Mouse (Mus musculus): ENCODE results near the gene Stk39.

Gene Stk39

GRCm38 (mm10) chr2:68420223-68420622 is 51.8 kb downstream of the Stk39 start:
- no peak for DNase-seq (ENCODE audit: low spot score in 2 of 2)

DNA sequence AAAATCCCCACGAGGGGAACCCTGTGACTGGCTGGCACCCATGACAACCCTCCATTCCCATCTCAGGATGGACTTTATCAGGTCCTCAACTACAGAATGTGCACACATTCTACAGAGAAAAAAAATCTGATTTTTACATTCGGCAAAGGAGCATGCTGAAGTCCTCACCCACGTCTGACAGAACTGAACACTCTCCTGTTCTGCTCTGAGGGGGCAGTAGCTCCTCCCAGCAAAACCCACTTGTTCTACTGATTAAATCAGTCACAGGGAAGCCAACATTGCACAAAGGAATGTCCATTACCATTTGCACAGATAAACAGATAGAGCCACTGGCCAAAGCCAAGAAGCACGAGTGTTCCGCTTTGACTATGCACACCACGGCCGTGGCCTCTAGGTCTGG is 52.3 kb downstream of the Stk39 start:
- no peak for DNase-seq (ENCODE audit: low spot score in 2 of 2)

- DNase-seq (ENCODE audit: low spot score in 2 of 2) = no peak
These were observed 52.9 kb downstream of the Stk39 start for GRCm38 (mm10) chr2:68419165-68419564.

GRCm38 (mm10) chr2:68417081-68417480 is 55.0 kb downstream of the Stk39 start:
- no peak for DNase-seq (ENCODE audit: low spot score in 2 of 2)

DNA sequence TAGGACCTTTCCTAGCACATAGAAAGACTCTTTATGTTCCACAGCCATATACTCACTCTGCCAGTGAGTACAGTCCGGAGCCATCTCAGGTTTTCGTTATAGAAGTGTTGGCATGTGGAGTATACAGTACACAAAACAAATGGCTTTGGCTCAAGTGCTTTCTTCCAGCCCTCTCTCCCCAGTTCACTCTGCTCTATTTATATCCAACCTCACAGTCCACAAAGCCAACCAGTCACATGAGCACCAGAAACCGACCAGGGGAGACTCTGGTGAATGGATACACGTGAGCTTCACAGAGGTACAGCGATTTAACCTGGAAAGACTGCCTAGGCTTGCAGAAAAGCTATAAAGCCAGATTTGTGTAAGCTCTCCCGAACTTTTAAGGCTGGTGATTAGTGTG is 56.4 kb downstream of the Stk39 start:
- DNase-seq (ENCODE audit: low spot score in 2 of 2) = no peak

DNA sequence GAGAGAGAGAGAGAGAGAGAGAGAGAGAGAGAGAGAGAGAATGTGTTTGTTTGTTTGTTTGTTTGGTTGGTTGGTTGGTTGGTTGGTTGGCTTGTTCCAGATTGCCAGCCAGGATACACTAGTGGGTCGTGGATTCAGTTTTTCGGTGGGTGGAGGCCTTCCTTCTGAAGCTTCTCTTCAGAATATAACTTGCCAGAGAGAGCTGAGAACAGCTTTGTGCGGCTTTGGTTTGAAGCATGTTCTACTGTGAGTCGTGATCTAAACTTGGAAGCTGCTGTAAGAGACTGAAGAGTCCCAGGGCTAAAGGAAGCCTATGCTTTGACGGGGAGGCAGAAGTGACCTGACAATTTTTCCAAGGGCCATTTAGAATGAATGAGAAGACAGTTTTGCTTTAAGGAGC is 59.9 kb downstream of the Stk39 start:
- DNase-seq (ENCODE audit: low spot score in 2 of 2) = no peak

DNA sequence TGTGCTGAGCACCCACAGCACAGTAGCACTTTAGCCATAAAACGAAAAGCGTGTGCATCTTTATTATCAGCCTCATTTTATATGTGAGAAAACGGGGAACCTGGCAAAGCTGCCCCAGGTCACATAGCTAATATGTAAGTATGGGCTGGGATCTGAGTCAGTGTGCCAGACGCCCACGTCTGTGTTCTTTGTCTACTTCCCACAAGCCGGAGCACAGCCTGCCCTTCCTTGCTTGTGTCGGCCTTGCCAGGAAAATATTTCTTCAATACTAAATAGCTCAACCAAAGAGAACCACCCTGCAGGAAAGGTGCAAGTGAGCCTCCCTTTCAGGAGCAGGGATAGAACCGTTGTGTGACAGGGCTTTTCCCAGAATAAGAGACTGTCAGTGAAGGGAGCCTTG is 60.9 kb downstream of the Stk39 start:
- no peak for DNase-seq (ENCODE audit: low spot score in 2 of 2)

DNA sequence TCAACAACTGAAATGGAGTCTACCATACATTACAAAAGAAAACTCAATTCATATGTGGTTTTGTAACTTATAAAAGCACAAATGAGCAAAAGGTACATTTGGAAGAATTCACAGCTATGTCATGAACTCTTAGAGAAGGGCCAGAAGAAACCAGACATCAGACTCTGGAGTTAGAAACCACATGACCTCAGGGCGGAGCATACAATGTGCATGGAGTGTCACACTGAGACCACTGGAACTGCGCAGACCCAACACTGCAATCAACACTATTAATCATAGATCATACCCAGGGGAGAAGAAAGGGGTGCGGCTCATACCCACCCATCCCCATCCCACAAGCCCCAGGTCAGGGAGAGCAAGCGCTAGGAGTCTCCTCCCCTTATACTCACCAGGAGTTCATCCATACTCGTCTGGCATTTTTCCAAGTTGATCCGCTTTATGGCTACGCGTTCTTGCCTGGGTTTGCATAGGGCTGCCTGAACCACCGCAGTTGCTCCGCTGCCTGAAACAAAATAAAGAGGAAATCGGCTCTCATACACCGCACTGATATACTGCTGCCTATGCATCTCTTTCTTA is 62.3 kb downstream of the Stk39 start:
- no peak for DNase-seq (ENCODE audit: low spot score in 2 of 2)

DNA sequence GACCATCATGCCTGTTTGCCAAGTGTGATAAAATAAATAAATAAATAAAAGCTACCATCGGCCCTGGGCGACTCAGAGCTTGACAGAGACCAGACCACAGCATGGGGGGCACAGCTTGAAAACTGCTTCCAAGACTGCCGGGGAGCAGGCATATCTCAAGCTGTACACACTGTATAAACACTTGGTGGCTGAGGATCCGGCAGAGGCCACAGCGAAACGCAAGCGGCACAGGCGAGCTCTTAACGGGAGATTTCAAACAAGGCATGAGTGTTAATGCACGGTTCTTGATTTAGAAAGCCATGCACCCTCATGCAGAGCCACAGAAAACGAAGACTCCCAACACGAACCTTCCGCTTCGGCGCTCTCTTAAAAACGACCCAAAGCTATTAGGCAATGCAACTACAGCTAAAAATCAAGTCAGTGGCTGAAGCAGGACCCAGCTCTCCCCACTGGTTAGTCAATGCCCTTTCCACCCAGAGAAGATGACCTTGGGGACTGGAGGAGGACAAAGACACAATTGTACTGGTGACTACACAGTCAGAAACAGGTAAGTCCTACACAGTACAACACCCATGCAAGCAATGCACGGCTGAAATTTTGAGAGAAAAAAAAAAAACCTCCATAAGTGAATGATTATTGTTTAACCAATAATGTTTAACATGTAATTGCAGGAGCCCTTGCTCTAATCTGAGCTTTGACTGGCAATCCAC is 63.6 kb downstream of the Stk39 start:
- no peak for DNase-seq (ENCODE audit: low spot score in 2 of 2)

DNA sequence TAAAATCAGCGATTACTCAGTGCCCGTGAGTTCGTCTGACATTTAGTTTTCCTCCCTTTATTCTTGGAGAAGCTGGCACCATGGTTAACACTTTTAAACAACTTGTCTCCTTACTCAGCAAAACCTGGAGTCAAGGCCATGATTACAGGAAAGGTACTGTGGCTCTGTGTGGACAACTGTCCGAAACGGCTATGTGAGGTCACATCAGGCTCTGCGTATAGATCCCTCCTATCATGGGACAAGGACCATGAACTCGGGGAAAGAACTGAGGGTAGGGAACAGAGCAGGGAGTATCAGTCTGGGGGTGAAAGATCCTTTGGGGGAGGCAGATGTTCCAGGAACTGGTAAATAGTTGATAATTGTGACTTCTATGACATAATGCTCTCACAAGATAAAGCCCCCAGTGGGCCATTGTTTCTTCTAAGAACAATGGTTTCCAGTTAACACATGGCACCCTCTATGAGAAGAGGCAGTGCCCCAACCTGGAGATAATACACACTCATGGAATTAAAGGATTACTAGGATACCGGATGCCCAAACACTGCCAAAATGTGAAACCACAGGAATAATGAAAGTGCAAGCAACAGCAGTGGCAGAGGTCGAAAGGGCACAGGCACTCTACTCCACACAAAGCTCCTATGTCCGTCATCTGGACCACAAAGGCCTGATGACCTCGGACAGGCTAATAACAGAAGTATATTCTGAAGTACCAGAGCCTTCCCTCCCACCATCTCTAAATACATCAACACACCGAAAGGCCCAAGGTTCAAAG is 64.7 kb downstream of the Stk39 start:
- DNase-seq (ENCODE audit: low spot score in 2 of 2) = no peak

GRCm38 (mm10) chr2:68406571-68407074 is 65.4 kb downstream of the Stk39 start:
- no peak for DNase-seq (ENCODE audit: low spot score in 2 of 2)

GRCm38 (mm10) chr2:68405163-68405715 is 66.8 kb downstream of the Stk39 start:
- no peak for DNase-seq (ENCODE audit: low spot score in 2 of 2)

DNA sequence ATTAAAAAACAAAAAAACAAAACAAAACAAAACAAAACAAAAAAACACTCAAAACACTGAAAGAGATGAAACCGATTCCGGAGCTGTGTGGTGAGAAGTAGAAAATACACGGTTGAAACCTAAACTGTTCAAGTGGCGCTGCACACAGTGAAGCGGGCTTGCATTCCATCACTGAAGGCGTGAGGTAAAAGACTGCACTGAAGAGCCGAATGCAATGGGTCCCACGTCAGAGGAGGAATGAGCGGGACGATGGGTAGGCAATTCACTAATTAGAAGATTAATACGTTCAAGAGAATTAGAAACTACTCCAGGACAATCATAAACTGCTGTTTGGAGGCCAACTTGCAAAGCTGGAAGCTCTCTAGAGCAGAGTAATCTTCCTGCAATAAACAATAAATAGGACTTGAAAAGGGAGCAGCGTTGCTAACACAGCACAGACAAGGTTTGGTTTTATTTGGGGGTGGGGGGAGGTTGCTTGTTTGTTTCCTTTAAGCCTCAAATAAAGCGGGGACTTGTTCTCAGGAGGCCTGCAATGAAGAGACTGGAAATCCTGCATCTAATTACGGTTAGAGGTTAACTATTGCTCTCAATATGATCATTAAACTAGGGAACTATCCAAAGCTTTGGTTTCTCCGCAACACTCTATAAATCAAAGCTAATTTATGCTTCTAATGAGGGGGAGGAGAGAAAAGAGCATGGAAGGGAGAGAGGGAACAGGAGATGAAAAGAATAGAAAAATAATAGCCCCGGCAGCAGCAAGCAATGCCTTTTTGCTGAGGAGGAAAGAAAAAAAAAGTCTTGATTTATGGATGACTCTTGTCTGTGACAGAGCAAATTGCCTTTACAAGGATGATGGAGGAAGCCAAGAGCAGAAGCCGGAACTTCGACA is 67.5 kb downstream of the Stk39 start:
- no peak for DNase-seq (ENCODE audit: low spot score in 2 of 2)

- no peak for DNase-seq (ENCODE audit: low spot score in 2 of 2)
These were observed 78.2 kb downstream of the Stk39 start for GRCm38 (mm10) chr2:68393611-68394549.

- no peak for DNase-seq (ENCODE audit: low spot score in 2 of 2)
These were observed 84.1 kb downstream of the Stk39 start for GRCm38 (mm10) chr2:68387824-68388582.

DNA sequence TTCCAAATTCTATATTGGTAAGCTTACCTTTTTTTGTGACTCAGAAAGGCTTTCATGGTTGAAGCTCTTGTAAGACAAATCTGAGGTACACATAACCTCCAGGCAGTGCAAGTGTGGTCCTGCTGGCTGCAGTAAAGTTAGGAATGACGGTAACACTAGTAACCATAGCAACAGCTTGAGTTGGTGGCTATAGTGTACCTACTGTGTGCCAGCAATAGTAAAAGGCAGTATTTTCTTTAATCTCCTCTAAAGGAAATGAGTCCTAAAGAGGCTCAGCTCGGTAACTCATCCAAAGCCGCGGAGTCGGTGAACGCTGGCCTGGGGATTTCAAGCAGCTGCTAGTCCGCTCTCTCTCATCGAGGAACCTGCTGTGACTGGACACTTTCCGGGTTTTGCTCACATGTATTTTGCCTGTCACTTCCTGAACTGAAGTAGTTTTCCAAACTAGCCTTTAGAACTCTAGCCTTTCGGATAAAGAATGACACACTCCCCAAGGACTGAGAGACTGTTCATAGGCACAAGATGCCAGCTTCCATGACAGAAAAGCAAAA is 85.7 kb downstream of the Stk39 start:
- no peak for DNase-seq (ENCODE audit: low spot score in 2 of 2)

DNA sequence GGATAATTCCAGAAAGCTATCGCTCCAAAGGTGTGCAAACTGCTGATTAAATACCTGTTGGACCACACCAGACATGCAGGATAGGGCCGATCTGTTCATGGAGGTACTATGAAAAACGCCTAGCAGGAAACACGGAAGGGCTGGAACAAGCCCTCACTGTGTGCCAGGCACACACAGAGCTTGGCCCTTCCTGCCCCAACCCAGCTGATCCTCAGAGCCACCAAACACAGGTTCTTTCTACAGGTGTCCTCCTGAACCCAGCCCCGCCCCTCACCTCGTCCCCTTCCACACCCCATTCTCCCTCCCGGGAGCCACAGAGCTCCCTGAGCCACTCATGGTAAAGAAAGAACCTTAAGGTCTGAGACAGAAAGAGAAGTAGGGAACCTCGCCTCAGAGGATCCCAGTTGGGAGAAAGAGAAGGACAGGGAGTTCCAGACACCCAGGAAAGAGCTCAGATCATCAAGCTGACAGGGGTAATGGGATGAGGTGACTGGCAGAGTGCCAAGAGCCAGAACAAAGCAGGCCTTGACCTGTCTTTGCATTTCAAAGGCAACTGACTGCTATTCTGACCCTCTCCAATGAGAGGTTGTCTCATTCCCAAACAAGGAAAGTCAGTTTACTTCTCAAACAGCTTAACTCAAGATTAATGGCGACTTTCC is 86.3 kb downstream of the Stk39 start:
- DNase-seq (ENCODE audit: low spot score in 2 of 2) = no peak

DNA sequence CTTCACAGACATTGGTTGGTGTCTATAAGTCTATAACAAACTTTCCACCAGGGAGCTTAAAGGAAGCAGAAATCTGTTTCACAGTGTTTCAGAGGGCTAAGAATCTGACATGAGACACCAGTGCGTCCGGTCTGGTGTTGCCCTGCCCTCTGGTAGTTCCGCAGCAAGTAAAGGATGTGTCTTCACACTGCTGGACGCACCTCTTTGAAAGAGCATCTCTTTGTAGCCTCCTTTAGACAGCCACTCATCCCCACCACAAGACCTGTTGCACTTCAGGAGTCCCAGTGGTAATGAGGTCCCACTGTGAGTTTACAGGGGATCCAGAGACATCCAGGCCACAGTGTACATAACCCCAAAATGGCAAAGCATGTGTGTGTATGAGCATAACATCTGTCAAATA is 88.1 kb downstream of the Stk39 start:
- DNase-seq (ENCODE audit: low spot score in 2 of 2) = no peak

All from spleen, postnatal 14 days (tissue).